Mouse (Mus musculus) embryo, embryonic 11.5 days (tissue): Measurements from ENCODE around the gene Map3k12.
A peak's percentile ranks its signal among the peaks of the same experiment; 100 is the strongest.

Experiments used
- DNase-seq: peaks from one replicate; pipeline ENCODE4 v3.0.0-alpha.2; 2012; ENCODE audit warnings: low read depth, low spot score

Gene Map3k12

DNA sequence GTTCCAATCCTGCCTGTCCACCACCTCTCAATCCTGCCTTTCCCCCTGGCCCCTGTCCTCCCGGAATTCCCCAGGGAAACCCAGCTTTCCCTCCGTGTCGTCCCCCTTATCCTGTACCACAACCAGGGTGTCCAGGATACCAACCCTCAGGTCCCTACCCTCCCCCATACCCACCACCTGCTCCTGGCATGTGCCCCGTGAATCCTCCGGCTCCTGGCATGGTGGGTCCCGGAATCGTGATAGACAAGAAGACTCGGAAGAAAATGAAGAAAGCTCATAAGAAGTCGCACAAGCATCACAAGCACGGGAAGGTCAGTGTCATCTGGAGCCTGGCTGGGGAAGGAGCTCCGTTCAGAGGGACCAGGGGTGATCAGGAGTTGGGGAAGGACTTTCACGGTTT is 56.5 kb downstream of the Map3k12 start:
- no peak for DNase-seq

- DNase-seq = no peak
Observed at GRCm38 (mm10) chr15:102459847-102460246, 57.0 kb downstream of the Map3k12 start.

GRCm38 (mm10) chr15:102459381-102459780 is 57.5 kb downstream of the Map3k12 start:
- DNase-seq = no peak

DNA sequence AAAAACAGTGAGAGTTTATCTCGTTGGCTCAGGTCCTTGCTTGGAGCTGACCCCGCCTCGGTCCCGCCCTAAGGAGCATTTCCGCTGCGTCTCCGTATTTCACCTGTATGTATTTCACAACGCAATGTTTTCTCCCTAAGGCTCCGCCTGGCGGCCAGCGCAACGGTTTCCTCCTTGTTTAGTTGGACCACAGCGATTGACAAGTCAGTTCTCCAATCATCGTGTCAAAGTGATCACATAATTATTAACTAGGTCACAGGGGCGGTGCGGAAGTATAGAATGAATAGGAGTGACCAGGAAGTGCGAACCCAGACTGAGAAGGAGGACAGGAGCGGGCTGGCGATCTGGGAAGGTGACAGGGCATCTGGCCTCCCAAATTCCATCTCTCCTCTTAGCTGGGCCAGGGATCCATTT is 58.0 kb downstream of the Map3k12 start, which contains the start of gene Prr13:
Gene Prr13, plus strand, starts transcription at position 125 of the 414 bp plus-strand sequence.
- DNase-seq = peak; percentile 81

DNA sequence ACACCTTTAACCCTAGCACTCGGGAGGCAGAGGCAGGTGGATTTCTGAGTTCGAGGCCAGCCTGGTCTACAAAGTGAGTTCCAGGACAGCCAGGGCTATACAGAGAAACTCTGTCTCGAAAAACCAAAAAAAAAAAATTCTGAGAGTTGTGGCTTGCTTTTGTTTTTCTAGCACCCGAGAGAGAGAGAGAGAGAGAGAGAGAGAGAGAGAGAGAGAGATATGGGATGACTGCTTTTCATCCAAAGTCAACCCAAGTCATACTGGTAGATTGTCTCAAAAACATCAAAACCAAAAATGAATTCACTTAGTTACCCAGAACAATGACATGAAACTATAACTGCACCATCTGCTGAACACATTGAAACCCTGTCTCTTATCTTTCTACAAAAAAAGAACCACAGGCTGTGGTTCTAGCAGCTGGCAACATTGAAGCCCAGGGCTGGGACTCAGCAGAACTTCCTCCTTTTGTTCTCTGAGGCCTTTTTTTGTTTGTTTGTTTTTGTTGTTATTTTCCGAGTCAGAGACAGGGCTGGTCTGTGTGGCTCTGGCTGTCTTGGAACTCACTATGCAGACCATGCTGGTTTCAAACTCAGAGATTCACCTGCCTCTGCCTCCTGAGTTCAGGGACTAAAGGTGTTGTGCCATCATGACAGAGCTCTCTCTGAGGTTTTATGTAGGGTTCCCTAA is 58.7 kb downstream of the Map3k12 start:
- no peak for DNase-seq

- no peak for DNase-seq
Observed at GRCm38 (mm10) chr15:102455993-102456392, 60.9 kb downstream of the Map3k12 start.

- no peak for DNase-seq
Observed at GRCm38 (mm10) chr15:102451666-102452430, 65.0 kb downstream of the Map3k12 start.

DNA sequence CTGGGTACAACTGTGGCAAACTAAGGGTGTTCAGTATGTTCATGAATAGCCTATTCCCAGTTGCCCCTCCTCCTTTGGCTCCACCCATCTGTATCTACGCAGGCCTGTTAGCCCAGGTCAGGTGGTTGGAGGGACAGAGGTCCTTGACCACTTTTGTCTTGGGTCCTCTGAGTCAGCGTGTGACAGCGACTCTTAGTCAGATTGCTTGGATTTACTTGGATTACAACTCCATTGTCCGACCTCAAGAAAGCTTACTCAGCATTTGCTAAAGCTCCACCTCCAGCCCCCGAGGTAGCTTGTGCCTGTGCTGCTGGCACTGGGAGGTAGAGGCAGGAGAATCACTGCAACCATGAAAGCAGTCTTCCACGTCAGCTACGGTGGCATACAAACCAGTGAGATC is 65.9 kb downstream of the Map3k12 start:
- no peak for DNase-seq

DNA sequence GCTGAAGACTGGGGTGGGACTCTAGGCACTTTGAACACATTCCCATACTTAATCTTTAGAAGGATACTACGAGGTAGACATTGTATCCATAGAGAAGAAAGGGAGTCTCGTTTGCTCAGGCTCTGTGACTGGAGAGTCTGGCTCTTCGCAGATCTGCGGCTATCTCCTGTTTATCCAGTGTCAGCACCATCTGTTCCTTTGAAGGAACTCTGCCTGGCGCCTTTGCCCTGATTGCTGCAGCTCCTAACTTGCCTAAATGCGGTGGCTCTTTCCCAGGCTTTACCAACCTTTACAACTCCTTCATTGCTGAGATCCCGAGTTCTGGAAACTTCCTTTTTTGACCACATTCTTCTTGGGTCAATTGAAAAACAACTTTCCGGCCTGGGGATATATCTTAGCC is 67.5 kb downstream of the Map3k12 start:
- DNase-seq = no peak
